Mouse (Mus musculus) thymus, adult 2 months (tissue): ENCODE results near the gene Zc3hav1. TPM values are rescaled to one million over a fixed set of nuclear protein-coding genes. Genes with fewer than 3 reads are reported as not detected.
"Not testable (repeated sequence)": the region's sequence is repeated elsewhere in the genome, so short reads cannot be mapped to it uniquely, and the experiment has no call there.

Experiments used
- DNase-seq: peaks from one replicate; pipeline ENCODE4 v3.0.0; 2021
- H3K27ac ChIP-seq: fragments of 200-500 bp; 2 replicates; pipeline ENCODE4 v1.5.1; 2012; ENCODE audit warnings: low read length, control low read depth; ENCODE audit not compliant: control insufficient read depth, insufficient read depth
- H3K27me3 ChIP-seq: fragments of 200-500 bp; 2 replicates; pipeline ENCODE4 v1.6.1; 2012; ENCODE audit warnings: mild to moderate bottlenecking, low read length, moderate library complexity, mixed read lengths; ENCODE audit not compliant: control insufficient read depth, insufficient read depth
- H3K36me3 ChIP-seq: fragments of 200-500 bp; 2 replicates; pipeline ENCODE4 v1.6.1; 2012; ENCODE audit warnings: mild to moderate bottlenecking, low read length, moderate library complexity; ENCODE audit not compliant: control insufficient read depth, insufficient read depth
- H3K4me1 ChIP-seq: fragments of 200-500 bp; replicated peaks from 2 replicates; pipeline ENCODE4 v1.6.1; 2012; ENCODE audit warnings: low read length; ENCODE audit not compliant: control insufficient read depth, insufficient read depth
- H3K4me3 ChIP-seq: fragments of 200-500 bp; 2 replicates; pipeline ENCODE4 v1.5.1; 2012; ENCODE audit warnings: mild to moderate bottlenecking, low read length, control low read depth, moderate library complexity; ENCODE audit not compliant: control insufficient read depth, insufficient read depth
- CTCF ChIP-seq: fragments of 200-500 bp; IDR thresholded peaks from 2 replicates; pipeline ENCODE4 v1.5.1; 2012; ENCODE audit warnings: mild to moderate bottlenecking, control low read depth, low read length, moderate library complexity, borderline replicate concordance; ENCODE audit not compliant: control insufficient read depth, poor library complexity, insufficient read depth; ENCODE audit errors: extremely low read depth
- POLR2A ChIP-seq: fragments of 200-500 bp; IDR thresholded peaks from 2 replicates; pipeline ENCODE4 v1.6.1; 2012; ENCODE audit warnings: mild to moderate bottlenecking, low read length, control low read depth, moderate library complexity; ENCODE audit not compliant: control insufficient read depth, poor library complexity, insufficient read depth; ENCODE audit errors: extremely low read depth
- WGBS: fragments of 180-500 bp; shearing (Covaris S2); methylation state at CpG from one replicate; pipeline ENCODE4 v1.1.7; 2018; 5-methylcytosine and 5-hydroxymethylcytosine counted together
- polyA plus RNA-seq: library from polyadenylated mRNA; depleted of rRNA; stranded (reverse); fragments of >200 nt; gene quantifications from 2 replicates; pipeline ENCODE4 v1.2.3, GENCODE M21; 2012

Zc3hav1 gene
- polyA plus RNA-seq, 1 experiment = 79.0 TPM

GRCm38 (mm10) chr6:38364121-38364520 is 9.7 kb upstream of the Zc3hav1 start:
- no peak overlapping the region for H3K27ac ChIP-seq
- DNase-seq = no peak

DNA sequence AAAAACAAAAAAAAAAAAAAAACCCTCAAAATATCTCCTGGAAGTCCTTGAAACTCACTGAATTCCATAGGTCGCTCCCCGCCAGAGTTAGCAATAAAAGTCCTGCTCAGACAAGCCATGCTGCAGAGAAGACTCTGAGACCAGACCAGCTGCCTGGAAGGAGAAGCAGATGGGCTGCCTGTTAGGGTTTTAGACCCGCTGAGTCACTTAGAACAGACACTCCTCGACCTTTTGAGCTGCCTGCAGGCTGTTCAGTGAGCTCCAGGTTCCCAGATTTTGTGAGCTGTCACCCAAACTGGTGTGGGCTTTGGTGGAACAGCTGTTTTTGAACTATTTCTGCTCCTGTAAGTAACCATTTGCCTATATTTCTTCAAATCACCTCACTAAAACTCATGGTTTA is 9.0 kb upstream of the Zc3hav1 start:
- no peak overlapping the region for H3K4me3 ChIP-seq
- no peak for DNase-seq
- H3K27me3 ChIP-seq = no peaks in the 10 kb centered on the region
- H3K4me1 ChIP-seq = peaks cover 8% of the 10 kb centered on the region
- 68% methylated on average over 4 of the region's 4 CpGs for WGBS
- H3K36me3 ChIP-seq = no peaks in the 10 kb centered on the region
- no peak overlapping the region for H3K27ac ChIP-seq
- no peak for TF ChIP-seq POLR2A
- no peak for TF ChIP-seq CTCF

More at GRCm38 (mm10) chr6:38364121-38364520, 9.7 kb upstream of the Zc3hav1 start:
- TF ChIP-seq POLR2A (no peak), CTCF (no peak)
- no peak overlapping the region for H3K4me3 ChIP-seq
- H3K36me3 ChIP-seq = no peaks in the 10 kb centered on the region
- H3K4me1 ChIP-seq = peaks cover 7% of the 10 kb centered on the region
- H3K27me3 ChIP-seq = no peaks in the 10 kb centered on the region

DNA sequence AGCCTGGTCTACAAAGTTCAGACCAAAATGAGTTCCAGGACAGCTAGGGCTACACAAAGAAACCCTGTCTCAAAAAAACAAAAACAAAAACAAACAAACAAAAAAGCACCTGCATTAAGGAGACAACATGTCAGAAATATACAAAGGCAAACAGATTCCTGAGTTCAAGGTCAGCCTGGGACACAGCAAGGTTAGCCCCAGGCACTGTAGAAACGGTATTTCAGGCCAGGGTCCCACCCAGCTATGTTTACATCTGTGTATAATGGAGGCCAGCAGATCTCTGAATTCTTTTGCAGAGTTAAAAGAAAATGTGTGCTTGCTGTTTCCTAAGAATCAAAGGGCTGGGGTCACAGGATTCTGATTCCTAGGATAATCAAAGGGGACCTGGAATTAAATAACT is 7.5 kb upstream of the Zc3hav1 start:
- no peak for DNase-seq
- Histone ChIP-seq H3K4me1 (peaks cover 10% of the 10 kb centered on the region), H3K36me3 (no peaks in the 10 kb centered on the region), H3K27me3 (no peaks in the 10 kb centered on the region), H3K27ac (no peak overlapping the region), H3K4me3 (no peak overlapping the region)
- 89% methylated on average over 1 of the region's 1 CpGs for WGBS
- TF ChIP-seq CTCF (no peak), POLR2A (no peak)

DNA sequence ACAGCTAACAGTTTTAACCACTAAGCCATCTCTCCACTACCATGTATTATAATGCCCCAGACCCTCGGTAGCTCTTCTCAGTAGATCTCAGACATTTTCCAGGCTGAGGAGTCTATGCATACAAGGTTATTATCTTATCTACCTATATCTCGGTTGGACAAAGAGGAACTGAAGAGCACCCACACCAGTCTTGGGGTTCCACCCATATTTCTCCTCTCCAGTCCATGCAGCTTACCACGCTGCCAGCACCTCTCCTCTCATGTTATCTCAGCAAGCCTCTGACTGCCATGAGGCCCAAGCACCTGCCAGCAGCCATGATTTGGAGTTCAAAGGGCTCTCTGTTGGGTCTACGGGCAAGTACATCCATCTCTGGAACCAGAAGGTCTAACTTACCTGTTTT is 6.7 kb upstream of the Zc3hav1 start:
- Histone ChIP-seq H3K4me3 (no peak overlapping the region), H3K27me3 (no peaks in the 10 kb centered on the region), H3K27ac (no peak overlapping the region), H3K4me1 (peaks cover 10% of the 10 kb centered on the region), H3K36me3 (no peaks in the 10 kb centered on the region)
- TF ChIP-seq CTCF (no peak), POLR2A (no peak)
- WGBS = 88% methylated on average over 4 of the region's 4 CpGs
- no peak for DNase-seq

- 54% methylated on average over 12 of the region's 12 CpGs for WGBS
- Histone ChIP-seq H3K36me3 (no peaks in the 10 kb centered on the region), H3K4me1 (peaks cover 14% of the 10 kb centered on the region), H3K27me3 (no peaks in the 10 kb centered on the region), H3K4me3 (no peak overlapping the region), H3K27ac (peak overlapping the region; percentile 58)
- no peak for TF ChIP-seq POLR2A
- no peak for TF ChIP-seq CTCF
- DNase-seq = peak; percentile 43
These were observed 5.5 kb upstream of the Zc3hav1 start for GRCm38 (mm10) chr6:38359736-38360499.

DNA sequence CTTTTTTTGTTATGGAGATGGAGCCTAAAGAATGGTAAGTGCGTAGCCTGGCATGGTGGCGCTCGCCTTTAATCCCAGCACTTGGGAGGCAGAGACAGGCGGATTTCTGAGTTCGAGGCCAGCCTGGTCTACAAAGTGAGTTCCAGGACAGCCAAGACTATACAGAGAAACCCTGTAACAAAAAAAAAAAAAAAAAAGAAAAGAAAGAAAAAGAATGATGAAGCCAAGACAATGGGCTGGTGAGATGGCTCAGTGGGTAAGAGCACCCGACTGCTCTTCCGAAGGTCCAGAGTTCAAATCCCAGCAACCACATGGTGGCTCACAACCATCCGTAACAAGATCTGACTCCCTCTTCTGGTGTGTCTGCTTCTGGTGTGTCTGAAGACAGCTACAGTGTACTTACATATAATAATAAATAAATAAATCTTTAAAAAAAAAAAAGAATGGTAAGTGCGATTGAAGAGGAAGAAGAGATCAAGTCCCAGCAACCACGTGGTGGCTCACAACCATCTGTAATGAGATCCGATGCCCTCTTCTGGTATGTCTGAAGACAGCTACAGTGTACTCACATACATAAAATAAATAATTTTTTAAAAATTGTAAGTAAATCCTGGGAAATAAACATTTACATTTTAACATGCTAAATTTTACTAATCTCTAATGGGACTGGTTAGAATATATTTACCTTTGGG is 4.8 kb upstream of the Zc3hav1 start:
- WGBS = 86% methylated on average over 11 of the region's 11 CpGs
- not testable (repeated sequence) for H3K36me3 ChIP-seq, DNase-seq, H3K4me3 ChIP-seq, H3K27me3 ChIP-seq, H3K27ac ChIP-seq
- H3K4me1 ChIP-seq = peaks cover 14% of the 10 kb centered on the region
